Mouse (Mus musculus): ENCODE results near the gene Kctd7. TPM values are rescaled to one million over a fixed set of nuclear protein-coding genes. Genes with fewer than 3 reads are reported as not detected.

Gene Kctd7
- total RNA-seq, 1 experiment from 2014 or later: 8.7 TPM

- no peak for DNase-seq
Measured at GRCm38 (mm10) chr5:130191865-130192264, 47.2 kb downstream of the Kctd7 start.

GRCm38 (mm10) chr5:130192356-130192944, 47.8 kb downstream of the Kctd7 start:
- no peak for DNase-seq

GRCm38 (mm10) chr5:130193760-130194159, 49.1 kb downstream of the Kctd7 start:
- no peak for DNase-seq

GRCm38 (mm10) chr5:130196307-130196706, 51.6 kb downstream of the Kctd7 start:
- no peak for DNase-seq

- no peak for DNase-seq
Measured at GRCm38 (mm10) chr5:130197454-130197853, 52.8 kb downstream of the Kctd7 start.

GRCm38 (mm10) chr5:130197981-130198380, 53.3 kb downstream of the Kctd7 start:
- no peak for DNase-seq

GRCm38 (mm10) chr5:130200233-130201029, 55.8 kb downstream of the Kctd7 start:
- DNase-seq: no peak

GRCm38 (mm10) chr5:130203948-130204347, 59.3 kb downstream of the Kctd7 start:
- peak; percentile 35 for DNase-seq

- no peak for DNase-seq
Measured at GRCm38 (mm10) chr5:130204560-130204959, 59.9 kb downstream of the Kctd7 start.

Other genes starting within 250 kb of the Kctd7 start
- 1.6 and 1.7 TPM in 2 replicates for gene Zbed5, start 249.1 kb upstream of the Kctd7 start, total RNA-seq (2021)
- gene Phkg1, start 246.3 kb upstream of the Kctd7 start, total RNA-seq (2021): 1.2 and 1.7 TPM in 2 replicates
- 4.3 and 5.9 TPM in 2 replicates for gene Nupr1l, start 236.3 kb upstream of the Kctd7 start, total RNA-seq (2021)
- 30.1 and 31.2 TPM in 2 replicates for gene Vkorc1l1, start 202.9 kb upstream of the Kctd7 start, total RNA-seq (2021)
- 40.0 and 41.2 TPM in 2 replicates for gene Gusb, start 141.8 kb upstream of the Kctd7 start, total RNA-seq (2021)
- 131 and 168 TPM in 2 replicates for gene Asl, start 115.6 kb upstream of the Kctd7 start, total RNA-seq (2021)
- gene Crcp, start 115.6 kb upstream of the Kctd7 start, total RNA-seq (2021): 35.9 and 38.6 TPM in 2 replicates
- 32.5 and 35.5 TPM in 2 replicates for gene Tpst1, start 71.5 kb upstream of the Kctd7 start, total RNA-seq (2021)
- 40.6 and 42.7 TPM in 2 replicates for gene Rabgef1, start 26.9 kb downstream of the Kctd7 start, total RNA-seq (2021)
- gene Tmem248, start 72.2 kb downstream of the Kctd7 start, total RNA-seq (2021): 46.4 and 51.7 TPM in 2 replicates
- 77.1 and 87.0 TPM in 2 replicates for gene Sbds, start 110.7 kb downstream of the Kctd7 start, total RNA-seq (2021)
- gene Tyw1, start 110.8 kb downstream of the Kctd7 start, total RNA-seq (2021): 23.7 and 24.4 TPM in 2 replicates
- 29.7 and 35.2 TPM in 2 replicates for gene Caln1, start 224.6 kb downstream of the Kctd7 start, total RNA-seq (2021)
- not detected in 2 replicates for gene A330070K13Rik, start 239.8 kb downstream of the Kctd7 start, total RNA-seq (2021)